8 mouse cellular contexts compared by ENCODE assay signal in the genomic region with DNA sequence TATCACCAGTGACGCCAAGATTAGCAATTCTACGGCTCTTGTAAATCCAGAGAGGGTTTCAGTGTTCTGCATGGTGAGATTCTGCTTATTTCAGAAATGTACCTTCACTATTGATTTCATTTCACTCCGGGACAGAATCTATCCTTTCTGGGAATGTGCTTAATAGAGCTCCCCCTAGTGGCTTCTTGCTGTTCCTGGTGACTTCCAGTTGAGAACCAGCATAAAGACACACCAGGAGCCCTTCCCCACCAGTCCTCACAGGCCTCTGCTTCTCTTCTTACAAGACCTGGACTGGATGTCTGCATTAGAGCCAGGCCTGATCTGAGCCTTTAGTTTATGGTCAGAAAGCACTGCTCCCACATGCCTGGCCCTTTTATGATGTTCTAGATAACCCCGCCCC. TPM values are rescaled to one million over a fixed set of nuclear protein-coding genes. Genes with fewer than 3 reads are reported as not detected.
DNase-seq lines count a peak whose midpoint lies in the region; ATAC-seq lines count a peak whose summit lies in the region.
"Had no signal": no experiment of that assay in that cellular context is flagged by ENCODE, and none has a peak within 500 bp of the region (broad histone marks: within the 10 kb centered on the region; RNA-seq: fewer than 3 reads in every experiment).

No protein-coding gene starts in this region.

- no peak overlapping the region for H3K9ac ChIP-seq in midbrain, embryonic 15.5 days
- H3K9ac ChIP-seq: heart, embryonic 15.5 days had no signal

- 77% methylated on average over 4 of the region's 4 CpGs for WGBS in midbrain, embryonic 10.5 days
- 71% methylated on average over 4 of the region's 4 CpGs for WGBS in midbrain, embryonic 15.5 days

- H3K36me3 ChIP-seq in midbrain, embryonic 10.5 days = peaks cover 75% of the 10 kb centered on the region
- H3K36me3 ChIP-seq in midbrain, embryonic 15.5 days (replicated peaks) = no peaks in the 10 kb centered on the region

- no peaks in the 10 kb centered on the region for H3K9me3 ChIP-seq in midbrain, embryonic 10.5 days (replicated peaks)
- no peaks in the 10 kb centered on the region for H3K9me3 ChIP-seq in midbrain, embryonic 15.5 days
- H3K9me3 ChIP-seq: heart, embryonic 15.5 days had no signal

- ATAC-seq in midbrain, embryonic 15.5 days (replicated peaks) = no peak

- no peaks in the 10 kb centered on the region for H3K27me3 ChIP-seq in midbrain, embryonic 10.5 days (ENCODE audit: low read depth, poor library complexity, severe bottlenecking)
- H3K27me3 ChIP-seq in midbrain, embryonic 15.5 days (replicated peaks) = peaks cover 7% of the 10 kb centered on the region
- H3K27me3 ChIP-seq: heart, embryonic 15.5 days had no signal

- no peak overlapping the region for H3K4me2 ChIP-seq in midbrain, embryonic 15.5 days
- H3K4me2 ChIP-seq: heart, embryonic 15.5 days had no signal

- no peak overlapping the region for H3K4me3 ChIP-seq in midbrain, embryonic 10.5 days
- no peak overlapping the region for H3K4me3 ChIP-seq in midbrain, embryonic 15.5 days
- H3K4me3 ChIP-seq: heart, embryonic 15.5 days had no signal

- peak; percentile 55 for DNase-seq in midbrain, embryonic 10.5 days (ENCODE audit: low spot score)
- peak; percentile 64 for DNase-seq in Muller cell, postnatal 12 days (ENCODE audit: inconsistent ontology term)
- DNase-seq in c-Kit-positive CD71-positive TER-119-positive erythroid progenitor cells, embryonic 14.5 days (ENCODE audit: low spot score) = peak; percentile 59
- peak; percentile 69 to 80 for DNase-seq in heart, postnatal 10 days
- peak; percentile 70 to 81 for DNase-seq in left cerebral cortex, postnatal 14 days (ENCODE audit: low spot score in 2 of 2)
- DNase-seq in retina, embryonic 14.5 days (ENCODE audit: low spot score) = peak; percentile 84

- no peak overlapping the region for H3K27ac ChIP-seq in midbrain, embryonic 10.5 days (replicated peaks)
- H3K27ac ChIP-seq in midbrain, embryonic 15.5 days = no peak overlapping the region
- H3K27ac ChIP-seq: heart, embryonic 15.5 days had no signal

- peaks cover 20% of the 10 kb centered on the region for H3K4me1 ChIP-seq in midbrain, embryonic 10.5 days
- H3K4me1 ChIP-seq in midbrain, embryonic 15.5 days = peaks cover 7% of the 10 kb centered on the region

- intact Hi-C loops in heart, postnatal 10 days (cut with DNase I) = loop anchor here (2.0 to 5.0 kb wide), 3 partner anchors 34 to 126 kb away; no protein-coding TSS in a partner anchor
- intact Hi-C loops in left cerebral cortex, postnatal 14 days (cut with DNase I) = loop anchor here (2.0 to 5.0 kb wide), 2 partner anchors 59 to 126 kb away; no protein-coding TSS in a partner anchor

RNA-seq across cellular contexts. Expression of a gene that starts 4.9 kb away (rescaled TPM):
- polyA plus RNA-seq in midbrain, embryonic 10.5 days (2016; fragmentation: Nextera tagmentation; extraction: Ambion mirVana) = 17.1 and 18.8 TPM in 2 replicates
- 2.3 and 2.5 TPM in 2 replicates for polyA plus RNA-seq in midbrain, embryonic 15.5 days (2015; fragmentation: Nextera tagmentation; extraction: Ambion mirVana)
- 1 to 10 TPM; 4.7 to 4.8 TPM for total RNA-seq in heart, postnatal 10 days (2021)
- under 1 TPM; 0.70 to 0.87 TPM for total RNA-seq in left cerebral cortex, postnatal 14 days (2021)

RNA-seq across cellular contexts. Expression of a gene that starts 28.7 kb away (rescaled TPM):
- polyA plus RNA-seq in midbrain, embryonic 10.5 days (2016; fragmentation: Nextera tagmentation; extraction: Ambion mirVana) = 0.22 TPM in 1 of 2 replicates, not detected in the other
- 0.53 and 1.6 TPM in 2 replicates for polyA plus RNA-seq in midbrain, embryonic 15.5 days (2015; fragmentation: Nextera tagmentation; extraction: Ambion mirVana)
- total RNA-seq in heart, postnatal 10 days (2021) = 1,000 to 10,000 TPM; 1,601 to 1,720 TPM
- total RNA-seq in left cerebral cortex, postnatal 14 days (2021) = not detected

RNA-seq across cellular contexts. Expression of a gene that starts 32.0 kb away (rescaled TPM):
- polyA plus RNA-seq in midbrain, embryonic 10.5 days (2016; fragmentation: Nextera tagmentation; extraction: Ambion mirVana) = 13.7 and 19.4 TPM in 2 replicates
- 22.8 and 26.2 TPM in 2 replicates for polyA plus RNA-seq in midbrain, embryonic 15.5 days (2015; fragmentation: Nextera tagmentation; extraction: Ambion mirVana)
- total RNA-seq in heart, postnatal 10 days (2021) = 10 to 100 TPM; 79.7 to 82.1 TPM
- total RNA-seq in left cerebral cortex, postnatal 14 days (2021) = 100 to 1,000 TPM in 1 of 2 experiments, 10 to 100 TPM in 1; 94.6 to 122 TPM

Comparison
In these comparisons a context has a peak if more than half of its experiments do, and no peak if none do; other contexts are left out.
1. RNA of a gene that starts 28.7 kb away (total RNA-seq): 1,601 to 1,720 TPM in heart, postnatal 10 days; not detected in left cerebral cortex, postnatal 14 days; every median in the first group is over 1,000 times any median in the second.
2. Peak in every context shown above with its lines, with median percentiles within 50 percentile points of each other: DNase-seq.